Mouse (Mus musculus): ENCODE results near the gene Btbd35f10. TPM values are rescaled to one million over a fixed set of nuclear protein-coding genes. Genes with fewer than 3 reads are reported as not detected.
"Not testable (repeated sequence)": the region's sequence is repeated elsewhere in the genome, so short reads cannot be mapped to it uniquely, and the experiment has no call there.

Gene Btbd35f10
- not detected for polyA plus RNA-seq (2021)

DNA sequence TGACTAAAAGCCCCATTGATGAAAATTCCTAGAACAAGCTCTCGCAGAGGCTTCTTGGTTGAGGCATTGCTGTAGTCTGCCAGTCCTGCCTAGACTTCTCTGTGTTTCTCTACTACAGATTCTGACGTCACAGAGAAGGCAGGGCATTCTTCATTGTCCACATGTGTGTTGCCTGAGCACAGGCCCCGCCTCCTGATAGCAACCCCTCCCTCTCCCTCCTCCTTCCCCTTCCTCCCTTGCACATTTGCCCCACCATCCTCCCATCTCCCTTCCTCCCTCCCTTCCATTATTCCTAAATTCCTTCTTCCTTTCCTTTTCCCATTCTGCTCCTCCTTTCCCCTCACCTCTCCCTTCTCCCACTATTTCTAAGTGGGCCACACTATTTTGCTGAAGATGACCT lies at the start of gene Btbd35f10:
Btbd35f10 (minus strand) TSS at position 101 of the 400 bp plus-strand sequence.
- DNase-seq (ENCODE audit: low read depth, low spot score); POLR2A ChIA-PET; CTCF ChIA-PET; H3K27me3 ChIP-seq; in situ Hi-C loops (cut with MboI; ENCODE audit: low pct_unique_long_range_greater_than_20kb); ATAC-seq: not testable (repeated sequence)

Other genes with a start within 250 kb of the Btbd35f10 start
- gene Btbd35f18, start 52.7 kb downstream of the Btbd35f10 start, polyA plus RNA-seq (2021) = not detected
- gene Btbd35f16, start 204.1 kb upstream of the Btbd35f10 start, polyA plus RNA-seq (2021) = not detected

All from Patski (cell line).